Mouse (Mus musculus): ENCODE results near the gene Rasl2-9.
"Not testable (repeated sequence)": the region's sequence is repeated elsewhere in the genome, so short reads cannot be mapped to it uniquely, and the experiment has no call there.

The Rasl2-9 gene

DNA sequence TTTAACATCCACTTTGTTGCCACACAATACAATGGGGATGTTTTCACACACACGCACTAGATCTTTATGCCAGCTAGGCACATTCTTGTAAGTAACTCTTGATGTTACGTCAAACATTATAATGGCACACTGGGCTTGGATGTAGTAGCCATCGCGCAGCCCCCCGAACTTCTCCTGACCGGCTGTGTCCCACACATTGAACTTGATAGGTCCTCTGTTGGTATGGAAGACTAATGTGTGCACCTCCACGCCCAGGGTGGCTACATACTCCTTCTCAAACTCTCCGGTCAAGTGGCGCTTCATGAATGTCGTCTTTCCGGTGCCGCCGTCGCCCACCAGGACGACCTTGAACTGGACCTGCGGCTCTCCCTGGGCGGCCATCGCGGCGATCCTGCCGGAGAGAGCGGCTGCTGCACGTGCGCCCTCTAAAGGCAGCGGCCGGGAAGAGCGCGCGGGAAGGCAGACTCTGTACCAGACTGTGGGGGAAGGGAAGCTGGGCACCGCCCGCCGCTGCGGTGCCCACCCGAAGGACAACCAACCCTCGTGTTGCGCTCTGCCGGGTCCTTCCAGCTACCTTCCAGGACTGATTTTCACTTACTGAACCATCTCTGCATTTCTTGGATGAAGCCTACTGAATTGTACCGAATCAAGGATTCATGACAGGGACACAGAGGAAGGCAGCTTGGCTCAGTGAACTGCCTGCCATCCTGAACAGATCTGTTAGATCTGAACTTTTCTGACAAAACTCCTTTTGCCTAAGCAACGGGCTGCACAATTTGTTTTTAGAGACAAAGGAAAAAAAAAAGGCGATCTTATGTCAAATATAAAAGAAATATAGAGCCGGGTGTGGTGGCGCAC lies at the start of gene Rasl2-9:
TSS of gene Rasl2-9 (minus strand) at position 402 of the 858 bp plus-strand sequence.
- DNase-seq (ENCODE audit: low spot score in 2 of 2): peak; percentile 58 to 78

DNA sequence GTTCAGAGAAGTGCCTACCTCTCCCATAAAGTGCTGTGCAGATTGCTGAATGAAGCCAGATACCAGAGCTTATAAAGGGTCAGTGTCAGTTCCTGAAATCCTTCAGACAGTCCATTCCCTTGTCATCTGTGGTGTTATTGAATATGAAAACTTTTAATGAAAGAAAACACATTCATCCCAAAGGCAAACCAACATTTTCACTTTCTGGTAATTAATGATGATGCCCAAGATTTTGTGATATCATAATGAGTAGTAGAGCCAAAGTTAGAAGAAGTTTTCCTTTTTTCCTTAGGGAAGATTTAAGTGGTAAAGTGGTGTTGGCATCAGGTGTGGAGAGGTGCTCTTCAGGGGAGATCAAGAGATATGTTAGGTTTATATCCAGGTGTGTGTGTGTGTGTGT lies 23.8 kb upstream of the Rasl2-9 start, which contains the start of gene Vmn1r55:
TSS of gene Vmn1r55 (minus strand) at position 101 of the 400 bp plus-strand sequence.
- DNase-seq (ENCODE audit: low spot score in 2 of 2): not testable (repeated sequence)

DNA sequence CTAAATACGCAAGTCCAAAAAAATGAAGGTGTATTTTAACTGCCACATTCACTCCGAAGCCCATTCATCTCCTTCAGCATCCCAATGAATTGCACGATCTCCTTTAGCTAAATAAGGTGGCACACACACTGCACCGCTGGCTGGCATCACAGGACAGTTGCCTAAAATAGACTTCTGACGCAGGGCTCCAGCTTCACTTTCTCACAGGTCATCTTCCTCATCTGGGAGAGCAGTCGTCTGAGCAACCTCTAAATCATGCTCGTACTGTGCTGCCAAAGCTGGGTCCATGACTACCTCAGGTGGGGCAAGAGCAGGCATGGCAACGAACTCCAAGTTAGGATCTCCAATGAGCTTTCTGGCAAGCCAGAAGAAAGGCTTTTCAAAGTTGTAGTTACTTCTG lies 672 bp downstream of the Rasl2-9 start:
- no peak for DNase-seq (ENCODE audit: low spot score in 2 of 2)

DNA sequence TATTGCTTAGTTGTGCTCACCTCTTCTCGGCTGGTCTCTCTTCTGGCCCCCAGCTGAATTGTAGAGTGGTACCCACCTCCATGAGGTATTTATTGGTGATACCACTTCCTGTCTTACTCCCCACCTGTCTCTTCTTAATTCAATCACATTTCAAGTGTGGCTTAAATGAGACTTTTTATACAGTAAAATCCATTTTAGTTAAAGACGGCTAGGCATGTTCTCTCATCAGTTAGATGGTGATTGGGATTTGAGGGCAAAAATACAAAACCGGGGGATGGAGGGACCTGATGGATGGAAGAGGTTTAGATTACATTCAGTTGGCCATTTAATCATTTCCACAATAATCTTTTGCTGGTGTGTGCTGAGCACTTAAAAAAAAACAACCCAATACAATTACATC lies 8.9 kb downstream of the Rasl2-9 start, which contains the start of gene Rfpl4:
TSS of gene Rfpl4 (minus strand) at position 101 of the 400 bp plus-strand sequence.
- no peak for DNase-seq (ENCODE audit: low spot score in 2 of 2)

DNA sequence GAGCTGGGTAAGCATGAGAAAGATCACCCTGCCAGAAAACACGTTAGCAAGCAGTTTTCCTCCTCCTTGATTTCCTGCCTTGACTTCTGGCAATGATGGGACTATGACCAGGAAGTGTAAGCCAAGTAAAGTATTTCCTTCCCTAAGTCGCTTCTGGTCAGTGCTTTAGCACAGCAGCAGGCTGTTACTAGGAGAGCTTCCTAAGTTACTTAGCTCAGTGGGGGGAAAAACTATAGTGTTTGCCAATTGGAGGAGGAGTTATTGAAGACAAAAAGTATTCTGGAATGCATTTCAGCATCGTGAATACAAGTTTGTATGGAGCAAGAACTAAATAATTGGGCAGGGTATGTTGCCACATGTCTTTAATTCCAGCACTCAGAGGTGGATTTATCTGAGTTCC lies 13.0 kb downstream of the Rasl2-9 start:
- no peak for DNase-seq (ENCODE audit: low spot score in 2 of 2)

DNA sequence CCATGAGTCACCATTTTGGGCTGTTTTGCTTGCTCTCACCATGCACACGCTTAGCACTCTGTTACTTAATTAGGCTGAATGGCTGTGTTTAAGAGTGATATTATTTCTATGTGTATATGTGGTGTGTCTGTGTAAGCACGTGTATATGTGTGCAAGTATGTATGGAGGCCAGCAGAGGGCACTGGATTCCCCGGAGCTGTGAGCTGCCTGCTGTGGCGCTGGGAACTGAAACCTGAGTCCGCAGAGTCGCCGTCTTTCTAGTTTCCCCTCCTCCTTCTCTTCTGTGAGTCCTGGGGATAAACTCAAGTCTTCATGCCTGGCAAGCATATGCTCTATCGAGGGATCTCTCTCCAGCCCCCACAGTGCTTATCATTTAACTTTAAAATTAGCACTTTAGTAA lies 16.4 kb downstream of the Rasl2-9 start:
- no peak for DNase-seq (ENCODE audit: low spot score in 2 of 2)

DNA sequence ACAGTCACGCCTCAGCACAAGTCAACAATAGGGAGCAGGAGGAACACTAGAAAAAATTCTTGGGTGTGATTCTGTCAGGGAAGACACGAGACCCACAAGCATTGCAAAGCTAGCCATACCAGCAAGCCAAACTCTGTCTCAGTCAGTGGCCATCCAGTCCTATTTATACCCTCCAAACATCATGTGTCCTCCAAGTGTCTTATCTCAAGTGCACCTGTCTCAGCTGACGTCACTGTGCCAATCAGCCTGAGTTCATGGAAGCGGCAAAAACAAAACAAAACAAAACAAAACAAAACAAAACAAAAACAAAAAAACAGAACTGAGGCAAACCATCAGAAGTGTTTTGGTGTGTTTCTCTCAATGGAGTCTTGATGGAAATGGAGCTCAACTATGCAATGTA lies 17.5 kb downstream of the Rasl2-9 start:
- DNase-seq (ENCODE audit: low spot score in 2 of 2): no peak

DNA sequence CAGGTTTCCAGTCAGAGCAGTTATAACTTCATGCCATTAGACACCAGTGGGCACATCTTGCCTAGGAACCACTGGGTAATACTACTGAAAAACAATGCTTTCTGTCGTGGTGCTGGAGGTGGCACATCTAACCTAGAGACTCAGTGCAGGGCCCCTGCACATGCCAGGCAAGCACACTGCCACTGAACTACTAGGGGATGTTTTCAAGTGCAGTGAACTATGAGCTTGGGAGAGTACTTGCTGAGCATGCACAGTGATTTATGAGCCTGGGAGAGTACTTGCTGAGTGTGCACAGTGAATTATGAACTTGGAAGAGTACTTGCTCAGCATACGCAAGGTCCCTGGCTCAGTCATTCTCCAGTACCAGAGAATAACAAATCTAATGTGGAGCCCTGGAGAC lies 23.2 kb downstream of the Rasl2-9 start:
- no peak for DNase-seq (ENCODE audit: low spot score in 2 of 2)

DNA sequence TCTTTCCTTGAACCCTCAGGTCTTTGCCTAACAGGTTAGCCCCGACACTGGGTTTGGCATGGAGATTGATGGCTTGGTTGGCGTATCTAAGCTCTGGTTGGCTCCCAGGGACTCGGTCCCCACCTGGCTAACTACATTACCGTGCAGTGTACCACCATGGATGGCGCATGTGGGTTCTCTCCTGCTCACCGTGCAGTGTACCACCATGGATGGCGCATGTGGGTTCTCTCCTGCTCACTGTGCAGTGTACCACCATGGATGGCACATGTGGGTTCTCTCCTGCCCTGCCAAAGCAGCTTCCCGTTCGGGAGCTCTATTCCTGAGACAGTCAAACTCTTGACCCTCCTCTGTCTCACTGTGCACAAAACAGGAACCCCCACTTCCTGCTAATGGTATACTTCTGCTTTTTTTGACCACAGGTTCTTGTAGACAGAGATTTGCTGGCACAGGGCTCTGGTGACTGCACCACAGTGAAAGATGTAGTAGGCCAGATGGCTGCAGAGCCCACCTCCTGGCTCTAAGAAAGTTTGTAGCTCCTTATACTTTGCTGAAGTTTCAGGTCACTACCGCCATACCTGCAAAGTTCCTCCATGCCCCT lies 24.6 kb downstream of the Rasl2-9 start:
- DNase-seq (ENCODE audit: low spot score in 2 of 2): peak in 1 of 2 experiments; percentile 33

DNA sequence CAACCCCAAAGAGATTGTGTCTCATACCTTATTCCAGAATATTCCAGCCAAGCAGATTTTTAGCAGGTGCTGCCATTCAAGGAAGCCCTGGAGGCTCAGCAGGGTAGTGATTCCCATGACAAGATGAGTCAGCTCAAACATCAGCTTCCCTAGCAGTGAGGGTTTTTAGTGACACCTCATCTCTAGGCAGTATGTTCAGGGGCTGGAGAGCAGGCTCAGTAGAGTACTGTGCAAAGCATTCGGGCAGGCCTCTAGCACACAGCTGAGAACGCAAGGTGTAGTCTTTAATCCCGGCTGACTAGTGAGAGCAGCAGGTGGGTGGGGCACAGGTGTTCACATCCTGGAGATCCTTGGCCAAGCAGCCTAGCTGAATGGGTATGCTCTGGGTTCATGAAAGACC lies 26.0 kb downstream of the Rasl2-9 start:
- DNase-seq (ENCODE audit: low spot score in 2 of 2): no peak

DNA sequence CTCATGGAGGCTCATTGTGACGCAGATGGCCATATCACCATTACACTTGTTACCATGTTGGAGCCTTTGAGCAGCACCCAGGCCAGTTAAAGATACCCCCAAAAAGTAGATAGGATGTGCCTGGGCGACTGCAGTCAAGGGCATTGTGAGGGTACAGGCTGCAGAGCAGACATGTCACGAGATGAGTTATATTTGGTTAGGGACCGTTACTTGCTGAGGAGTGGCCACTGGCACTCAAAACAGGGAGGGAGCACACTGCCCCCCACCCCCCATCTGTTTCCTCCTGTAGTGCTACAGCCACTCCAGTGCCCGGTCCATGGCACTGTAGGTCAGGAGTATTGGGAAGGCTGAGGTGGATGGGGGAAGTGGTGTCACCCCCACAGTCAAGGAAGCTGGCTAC lies 27.0 kb downstream of the Rasl2-9 start:
- no peak for DNase-seq (ENCODE audit: low spot score in 2 of 2)

DNA sequence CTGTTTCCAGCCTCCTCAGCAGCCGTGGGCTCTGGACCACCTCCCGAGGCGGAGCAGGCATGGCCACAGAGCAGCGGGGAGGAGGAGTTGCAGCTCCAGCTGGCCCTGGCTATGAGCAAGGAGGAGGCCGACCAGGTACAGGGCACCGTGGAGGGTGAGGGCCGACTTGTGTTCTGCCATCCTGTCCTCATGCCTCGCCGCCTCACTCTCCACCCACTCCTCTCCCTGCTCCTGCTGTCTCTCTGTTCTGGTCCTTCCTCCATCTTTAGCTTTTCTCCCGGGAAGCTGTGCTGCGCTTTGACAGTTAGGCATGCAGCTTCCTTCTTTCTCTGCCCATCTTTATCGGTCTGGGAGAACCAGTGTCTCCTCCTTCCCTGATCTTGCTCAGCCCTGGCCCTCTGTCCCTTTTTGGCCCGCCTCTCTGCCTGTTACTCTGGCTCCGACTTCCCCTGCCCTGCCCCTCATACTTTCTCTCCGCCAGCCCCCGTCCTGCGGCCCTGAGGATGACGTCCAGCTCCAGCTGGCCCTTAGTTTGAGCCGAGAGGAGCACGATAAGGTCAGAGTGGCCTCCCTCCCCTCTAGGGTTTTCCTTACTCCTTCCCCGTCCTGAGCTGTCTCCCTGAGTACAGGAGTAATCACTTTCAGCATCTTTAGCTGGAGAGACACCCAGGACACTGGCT lies 32.8 kb downstream of the Rasl2-9 start:
- DNase-seq (ENCODE audit: low spot score in 2 of 2): no peak

DNA sequence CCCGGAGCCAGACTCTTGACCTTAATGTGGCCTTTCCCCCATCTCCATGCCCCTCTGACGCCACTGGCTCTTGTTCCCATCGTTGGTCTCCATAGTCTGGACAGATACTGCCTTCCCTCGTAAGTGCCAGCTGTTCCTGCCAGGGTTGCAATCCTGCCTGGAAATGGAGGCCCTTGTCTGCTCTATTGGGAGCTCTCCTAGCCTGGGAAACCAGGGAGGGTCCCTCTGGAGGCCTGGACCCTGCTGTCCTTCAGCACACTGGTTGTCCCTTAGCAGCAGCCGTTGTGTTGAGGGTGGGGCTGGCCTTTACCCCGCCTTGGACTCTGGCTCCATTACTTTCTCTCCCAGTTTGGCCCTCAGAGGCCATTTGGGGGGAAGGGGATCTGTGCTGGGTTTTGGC lies 33.4 kb downstream of the Rasl2-9 start:
- DNase-seq (ENCODE audit: low spot score in 2 of 2): no peak

DNA sequence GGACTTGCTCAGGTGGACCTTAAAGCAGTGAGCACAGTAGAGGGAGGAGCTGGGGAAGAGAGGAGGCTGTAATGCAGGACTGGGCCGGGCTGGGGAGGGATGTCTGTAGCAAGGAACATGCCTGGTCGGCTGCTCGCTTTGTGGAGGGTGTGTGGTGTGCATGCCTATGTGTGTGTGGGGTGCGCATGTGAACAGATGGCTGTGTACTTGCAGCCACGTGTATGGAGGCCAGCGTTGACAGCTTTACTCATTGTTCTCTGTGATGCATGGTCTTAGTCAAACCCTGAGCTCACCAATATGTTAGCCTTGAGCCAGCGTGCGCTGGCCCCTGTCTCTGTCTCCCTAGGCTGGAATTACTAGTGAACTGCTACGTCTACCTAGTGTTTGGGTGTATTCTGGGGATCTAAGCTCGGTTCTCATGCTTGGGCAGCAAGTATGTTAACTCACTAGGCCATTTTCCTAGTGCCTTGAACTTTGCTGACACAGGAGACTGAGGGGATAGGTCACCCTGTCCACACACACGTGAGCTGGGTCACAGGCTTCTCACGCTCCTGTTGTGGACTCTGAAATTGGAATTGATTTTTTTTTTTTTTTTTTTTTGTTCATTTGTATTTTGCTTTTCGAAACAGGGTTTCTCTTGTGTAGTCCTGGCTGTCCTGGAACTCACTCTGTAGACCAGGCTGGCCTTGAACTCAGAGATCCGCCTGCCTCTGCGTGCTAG lies 34.6 kb downstream of the Rasl2-9 start:
- no peak for DNase-seq (ENCODE audit: low spot score in 2 of 2)

DNA sequence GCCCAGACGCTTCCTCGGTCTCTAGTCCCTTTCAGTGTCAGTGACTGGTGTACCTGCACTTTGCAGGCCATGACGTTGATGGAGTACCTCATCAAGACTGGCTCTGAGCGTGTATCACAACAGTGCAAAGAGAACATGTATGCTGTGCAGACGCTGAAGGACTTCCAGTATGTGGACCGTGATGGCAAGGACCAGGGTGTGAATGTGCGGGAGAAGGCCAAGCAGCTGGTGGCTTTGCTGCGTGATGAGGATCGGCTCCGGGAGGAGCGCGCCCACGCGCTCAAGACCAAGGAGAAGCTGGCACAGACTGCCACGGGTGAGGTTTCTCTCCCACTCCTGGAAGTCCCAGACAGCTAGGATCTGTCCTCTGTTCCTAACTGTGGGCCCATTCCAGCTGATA lies 35.9 kb downstream of the Rasl2-9 start:
- DNase-seq (ENCODE audit: low spot score in 2 of 2): no peak

DNA sequence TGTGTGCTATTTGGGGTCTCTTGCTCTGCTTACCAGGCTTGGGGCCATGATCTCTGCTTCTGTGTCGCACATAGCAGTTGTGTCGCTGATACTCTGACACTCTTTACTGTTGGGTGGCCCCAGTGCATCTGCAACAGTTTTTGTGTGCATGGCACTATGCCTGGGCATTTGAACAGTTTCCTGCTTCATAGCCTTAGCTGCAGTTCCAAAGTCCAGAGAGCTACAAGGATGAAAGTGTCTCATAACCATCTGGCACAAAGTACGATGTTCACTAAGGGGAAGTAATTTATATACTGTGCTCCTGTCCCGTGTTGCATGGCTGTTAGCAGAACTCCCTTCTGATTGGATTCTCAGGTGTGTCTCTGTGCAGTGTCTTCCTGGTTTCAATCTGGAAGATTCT lies 37.9 kb downstream of the Rasl2-9 start:
- no peak for DNase-seq (ENCODE audit: low spot score in 2 of 2)

DNA sequence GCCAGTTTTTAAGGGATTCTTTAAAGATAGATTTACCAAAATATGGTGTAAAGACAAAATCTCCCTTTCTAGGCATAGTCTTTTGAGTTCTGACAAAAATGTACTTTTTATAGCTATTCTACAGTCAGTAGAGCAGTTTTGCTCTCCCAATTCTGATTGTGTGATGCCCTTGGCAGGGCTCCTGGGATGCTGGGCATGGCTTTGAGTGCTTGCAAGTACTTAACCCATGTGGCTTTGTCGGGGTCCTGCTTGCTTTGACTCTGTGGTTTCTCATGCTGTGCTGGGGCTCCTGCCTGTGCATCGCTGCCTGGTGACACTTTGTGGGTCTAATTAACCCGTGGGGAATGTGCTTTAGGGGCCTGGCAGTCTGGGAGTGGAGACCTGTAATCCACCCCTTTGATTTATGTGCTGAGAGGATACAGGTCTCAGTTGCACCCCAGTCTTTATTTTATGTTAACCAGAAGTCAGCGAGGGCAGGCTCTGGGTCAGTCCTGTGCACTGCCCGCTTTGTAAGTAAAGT lies 38.8 kb downstream of the Rasl2-9 start:
- no peak for DNase-seq (ENCODE audit: low spot score in 2 of 2)

DNA sequence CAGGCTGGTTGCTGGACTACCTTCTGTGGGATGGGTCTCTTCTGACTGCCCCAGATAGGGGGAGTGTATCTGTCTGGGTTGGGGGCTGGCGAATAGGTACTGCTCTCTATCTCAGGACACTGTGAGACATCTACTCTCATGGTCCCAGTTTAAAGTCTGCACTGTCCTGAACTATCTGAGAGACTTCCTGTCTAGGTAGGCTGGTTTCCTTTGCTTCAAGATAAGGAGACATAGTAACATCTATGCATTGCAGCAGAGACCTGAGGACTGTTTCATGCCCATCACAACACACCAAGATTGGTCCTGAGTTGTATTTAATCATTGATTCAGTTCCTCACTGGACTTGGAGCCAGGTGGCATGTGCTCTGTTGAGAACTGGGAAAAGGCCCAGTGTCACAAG lies 40.2 kb downstream of the Rasl2-9 start:
- no peak for DNase-seq (ENCODE audit: low spot score in 2 of 2)

DNA sequence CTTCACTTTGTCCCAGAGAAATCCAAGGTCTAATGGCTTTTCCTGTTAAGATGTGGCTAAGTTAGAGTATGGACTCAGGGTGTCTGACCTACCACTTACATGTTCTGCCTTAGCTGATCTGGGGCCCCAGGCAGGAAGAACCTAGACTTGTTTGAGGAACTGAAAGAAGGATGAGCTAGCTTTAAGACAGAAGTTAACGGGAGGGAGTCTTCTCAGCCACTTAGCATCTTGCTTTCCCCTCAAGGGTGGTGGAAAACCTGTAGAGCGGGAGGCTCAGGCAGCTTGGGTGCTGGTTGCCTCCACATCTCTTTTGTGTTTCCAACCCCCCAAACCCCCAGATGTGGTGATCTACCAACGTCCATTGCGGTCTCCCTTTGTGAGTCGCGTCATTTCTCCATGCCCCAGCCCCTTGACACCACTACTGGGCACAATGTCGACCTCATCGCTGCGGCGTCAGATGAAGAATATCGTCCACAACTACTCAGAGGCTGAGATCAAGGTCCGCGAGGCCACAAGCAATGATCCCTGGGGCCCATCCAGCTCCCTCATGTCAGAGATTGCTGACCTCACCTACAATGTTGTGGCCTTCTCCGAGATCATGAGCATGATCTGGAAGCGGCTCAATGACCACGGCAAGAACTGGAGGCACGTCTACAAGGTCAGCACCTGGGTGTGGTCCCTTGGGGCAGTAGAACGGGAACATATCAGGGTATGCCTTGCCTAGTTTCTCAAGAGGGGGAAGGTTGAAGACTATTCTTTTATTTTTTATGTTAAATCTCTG lies 42.2 kb downstream of the Rasl2-9 start:
- peak in 1 of 2 experiments; percentile 22 for DNase-seq (ENCODE audit: low spot score in 2 of 2)

DNA sequence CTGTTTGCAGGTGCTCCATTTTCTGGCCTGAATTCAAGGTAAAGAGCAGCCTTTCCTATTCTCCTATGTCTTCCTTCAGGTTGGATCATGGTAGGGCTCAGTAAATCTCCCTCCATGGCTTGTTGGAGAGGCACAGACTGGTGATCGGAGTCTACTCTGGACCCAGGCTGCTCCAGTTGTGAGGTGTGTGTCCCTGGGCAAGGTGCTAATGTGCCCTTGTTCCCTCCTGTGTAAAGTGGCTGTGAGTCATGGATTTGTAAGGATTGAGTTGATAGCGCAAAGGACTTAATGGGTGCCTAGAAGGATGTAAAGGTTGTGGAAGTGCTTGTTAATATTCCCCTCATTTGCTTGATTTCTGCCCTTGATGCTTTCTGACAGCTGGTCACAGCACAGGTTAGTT lies 43.8 kb downstream of the Rasl2-9 start:
- no peak for DNase-seq (ENCODE audit: low spot score in 2 of 2)

DNA sequence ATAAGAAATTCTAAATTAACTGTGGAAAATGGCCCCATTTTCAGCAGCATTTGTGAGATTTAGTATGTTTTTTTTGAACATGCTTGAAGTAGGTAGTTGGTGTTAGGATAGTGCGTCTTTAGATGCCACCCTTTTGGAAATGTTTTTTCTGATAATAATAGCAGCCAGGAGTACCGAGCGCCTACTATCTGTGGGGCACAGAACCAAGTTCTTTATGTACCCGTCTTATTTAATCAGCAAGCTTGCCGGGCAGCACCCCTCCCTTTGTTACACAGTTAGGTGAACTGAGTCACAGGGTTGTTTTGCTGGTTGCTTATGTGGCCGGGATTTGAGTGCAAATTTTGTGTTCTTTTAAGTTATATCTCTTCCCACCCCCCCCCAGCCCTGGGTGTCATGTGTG lies 44.5 kb downstream of the Rasl2-9 start:
- no peak for DNase-seq (ENCODE audit: low spot score in 2 of 2)
